ENCODE assay signal across 8 mouse cellular contexts in the genomic region with DNA sequence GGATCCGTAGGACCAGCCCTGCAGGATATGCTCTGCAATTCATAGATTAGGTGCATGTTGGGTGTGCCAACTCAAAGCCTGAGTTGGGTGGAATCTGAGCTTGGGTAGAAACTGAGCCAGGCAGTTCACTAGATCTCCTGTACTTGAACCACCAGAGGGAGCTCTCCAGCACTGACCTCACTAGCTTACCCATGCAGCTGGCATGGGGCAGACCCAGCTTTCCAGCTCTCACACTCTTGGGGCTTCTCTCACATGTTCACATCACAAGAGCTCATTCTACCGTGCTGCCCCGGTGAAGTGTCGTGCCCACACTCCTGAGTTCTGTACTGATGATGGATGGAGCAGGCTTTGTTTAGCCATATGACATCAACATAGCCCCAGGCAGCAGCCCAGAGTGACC.
A peak's percentile ranks its signal among the peaks of the same experiment; 100 is the strongest.
DNase-seq lines count a peak whose midpoint lies in the region; ATAC-seq lines count a peak whose summit lies in the region.

No protein-coding gene starts in this region.

- peak; percentile 48; the same call in 1 of the 2 replicates for ATAC-seq in granulocyte monocyte progenitor cell, adult 5-6 weeks (replicated peaks; ENCODE audit: poor library complexity, severe bottlenecking)
- no peak for ATAC-seq in inflammation-experienced regulatory T-cells, adult 6 months

- DNase-seq in left cerebral cortex, adult 18-20 months (ENCODE audit: low spot score in 2 of 2) = peak; percentile 38 to 45
- DNase-seq in left cerebral cortex, adult 11 months (ENCODE audit: low spot score) = no peak
- DNase-seq in NIH3T3 (ENCODE audit: low read depth) = peak; percentile 14
- DNase-seq in cerebellum, adult 8-10 months = peak; percentile 39
- DNase-seq in mesoderm, embryonic 11.5 days (ENCODE audit: low read depth, low spot score) = peak; percentile 36
- DNase-seq in right cerebral cortex, adult 2 months (ENCODE audit: low spot score in 2 of 2) = no peak

Comparison
In these comparisons a context has a peak if more than half of its experiments do, and no peak if none do; other contexts are left out.
1. DNase-seq: peak in left cerebral cortex, adult 18-20 months (2 of 2), NIH3T3 (single experiment), cerebellum, adult 8-10 months (single experiment) and mesoderm, embryonic 11.5 days (single experiment); none in left cerebral cortex, adult 11 months (single experiment) and right cerebral cortex, adult 2 months (0 of 2).